Comparison of ENCODE assay signal across 8 mouse cellular contexts in genomic region chr6:30693350-30693991, GRCm38 (mm10). TPM values are rescaled to one million over a fixed set of nuclear protein-coding genes. Genes with fewer than 3 reads are reported as not detected.
DNase-seq lines count a peak whose midpoint lies in the region; ATAC-seq lines count a peak whose summit lies in the region.

Gene Cep41 (minus strand): TSS chr6:30693749.

- peak within 1 kb of the TSS; percentile 44 for H3K4me3 ChIP-seq in intestine, embryonic 14.5 days (ENCODE audit: low read depth, low read length)

- H3K4me1 ChIP-seq in intestine, embryonic 14.5 days (replicated peaks; ENCODE audit: control insufficient read depth, insufficient read depth, low read length): peaks cover 21% of the 10 kb centered on the region

- H3K27ac ChIP-seq in intestine, embryonic 14.5 days (ENCODE audit: low read depth): peak within 1 kb of the TSS; percentile 91

- ATAC-seq in intestine, embryonic 14.5 days (replicated peaks; ENCODE audit: low FRiP score, low TSS enrichment, low read depth): peak; percentile 98

- WGBS in intestine, embryonic 14.5 days: under 1% methylated on average over 46 of the region's 52 CpGs

- peak within 1 kb of the TSS; percentile 60 for H3K4me2 ChIP-seq in intestine, embryonic 14.5 days (ENCODE audit: low read length)

- DNase-seq in adrenal gland, adult (ENCODE audit: inconsistent age in 2 of 2, low spot score in 1 of 2): peak; percentile 97 to 100
- DNase-seq in embryo, embryonic 10.5 days (ENCODE audit: low spot score): peak; percentile 98
- peak; percentile 93 for DNase-seq in gastrocnemius, postnatal 25 days
- peak; percentile 100 for DNase-seq in intestine, embryonic 14.5 days (ENCODE audit: low spot score)
- DNase-seq in left cerebral cortex, postnatal 14 days (ENCODE audit: low spot score in 2 of 2): peak; percentile 97 to 98
- peak; percentile 99 for DNase-seq in mesoderm, embryonic 11.5 days (ENCODE audit: low read depth, low spot score)
- DNase-seq in right cerebral cortex, postnatal 36 days (ENCODE audit: low spot score in 2 of 2): peak; percentile 95 to 96
- DNase-seq in yolk sac, embryonic 10.5 days (ENCODE audit: low spot score): peak; percentile 97

- H3K9ac ChIP-seq in intestine, embryonic 14.5 days (ENCODE audit: low read length): peak within 1 kb of the TSS; percentile 69

- no peaks in the 10 kb centered on the region for H3K9me3 ChIP-seq in intestine, embryonic 14.5 days (ENCODE audit: control insufficient read depth, low read length)

- H3K36me3 ChIP-seq in intestine, embryonic 14.5 days (ENCODE audit: control insufficient read depth, insufficient read depth, low read length): no peaks in the 10 kb centered on the region

- intact Hi-C loops in left cerebral cortex, postnatal 14 days (cut with DNase I): no loop called here

- no peaks in the 10 kb centered on the region for H3K27me3 ChIP-seq in intestine, embryonic 14.5 days (replicated peaks; ENCODE audit: control insufficient read depth, insufficient read depth, low read length)

RNA-seq across cellular contexts. Expression of gene Cep41, which starts in this region (rescaled TPM):
- total RNA-seq in gastrocnemius, postnatal 25 days (2021): 1 to 10 TPM; 1.4 to 2.1 TPM
- polyA plus RNA-seq in intestine, embryonic 14.5 days (2014; fragmentation: Nextera tagmentation; extraction: Ambion mirVana): 10.0 and 10.3 TPM in 2 replicates
- total RNA-seq in left cerebral cortex, postnatal 14 days (2021): 1 to 10 TPM; 7.2 to 7.4 TPM

Comparison
In these comparisons a context has a peak if more than half of its experiments do, and no peak if none do; other contexts are left out.
1. Peak in every context shown above with its lines: DNase-seq, ATAC-seq, H3K4me3 ChIP-seq and H3K27ac ChIP-seq.